Mouse (Mus musculus): ENCODE data around the gene Il31ra.

- TF ChIP-seq POLR2A (IDR thresholded peaks at IDR 0.05; ENCODE audit: control insufficient read depth, extremely low read depth, insufficient read depth, low read length, poor library complexity) (no peak), CTCF (IDR thresholded peaks at IDR 0.05; ENCODE audit: borderline replicate concordance, control insufficient read depth, extremely low read depth, insufficient read depth, low read length, poor library complexity) (no peak)
Measured at GRCm38 (mm10) chr13:112623656-112624055, 29.5 kb upstream of the Il31ra start.

Data from thymus, adult 2 months (tissue).